Mouse (Mus musculus): Measurements from ENCODE around the gene Adamts2.

Gene Adamts2

GRCm38 (mm10) chr11:50671376-50671775 lies 69.5 kb downstream of the Adamts2 start:
- no peak for DNase-seq (ENCODE audit: low read depth, low spot score)

- DNase-seq (ENCODE audit: low read depth, low spot score), result no peak
These were observed 70.0 kb downstream of the Adamts2 start for GRCm38 (mm10) chr11:50671820-50672310.

GRCm38 (mm10) chr11:50672866-50673265 lies 71.0 kb downstream of the Adamts2 start:
- no peak for DNase-seq (ENCODE audit: low read depth, low spot score)

GRCm38 (mm10) chr11:50673525-50674250 lies 71.8 kb downstream of the Adamts2 start:
- no peak for DNase-seq (ENCODE audit: low read depth, low spot score)

- DNase-seq (ENCODE audit: low read depth, low spot score), result no peak
These were observed 72.5 kb downstream of the Adamts2 start for GRCm38 (mm10) chr11:50674390-50674789.

- no peak for DNase-seq (ENCODE audit: low read depth, low spot score)
These were observed 76.8 kb downstream of the Adamts2 start for GRCm38 (mm10) chr11:50678650-50679049.

GRCm38 (mm10) chr11:50681940-50682339 lies 80.1 kb downstream of the Adamts2 start:
- DNase-seq (ENCODE audit: low read depth, low spot score), result no peak

- DNase-seq (ENCODE audit: low read depth, low spot score), result no peak
These were observed 81.9 kb downstream of the Adamts2 start for GRCm38 (mm10) chr11:50683821-50684220.

- DNase-seq (ENCODE audit: low read depth, low spot score), result no peak
These were observed 86.7 kb downstream of the Adamts2 start for GRCm38 (mm10) chr11:50688584-50688983.

GRCm38 (mm10) chr11:50689672-50690071 lies 87.8 kb downstream of the Adamts2 start:
- DNase-seq (ENCODE audit: low read depth, low spot score), result no peak

GRCm38 (mm10) chr11:50699971-50700370 lies 98.1 kb downstream of the Adamts2 start:
- DNase-seq (ENCODE audit: low read depth, low spot score), result no peak

GRCm38 (mm10) chr11:50700496-50700895 lies 98.6 kb downstream of the Adamts2 start:
- DNase-seq (ENCODE audit: low read depth, low spot score), result no peak

- DNase-seq (ENCODE audit: low read depth, low spot score), result no peak
These were observed 101.5 kb downstream of the Adamts2 start for GRCm38 (mm10) chr11:50703397-50703796.

- DNase-seq (ENCODE audit: low read depth, low spot score), result no peak
These were observed 102.6 kb downstream of the Adamts2 start for GRCm38 (mm10) chr11:50704511-50704910.

- no peak for DNase-seq (ENCODE audit: low read depth, low spot score)
These were observed 105.4 kb downstream of the Adamts2 start for GRCm38 (mm10) chr11:50707259-50707658.

GRCm38 (mm10) chr11:50713610-50714202 lies 111.8 kb downstream of the Adamts2 start:
- no peak for DNase-seq (ENCODE audit: low read depth, low spot score)

GRCm38 (mm10) chr11:50715091-50715490 lies 113.2 kb downstream of the Adamts2 start:
- DNase-seq (ENCODE audit: low read depth, low spot score), result no peak

- DNase-seq (ENCODE audit: low read depth, low spot score), result no peak
These were observed 115.6 kb downstream of the Adamts2 start for GRCm38 (mm10) chr11:50717381-50717897.

GRCm38 (mm10) chr11:50718862-50719261 lies 117.0 kb downstream of the Adamts2 start:
- no peak for DNase-seq (ENCODE audit: low read depth, low spot score)

- no peak for DNase-seq (ENCODE audit: low read depth, low spot score)
These were observed 118.5 kb downstream of the Adamts2 start for GRCm38 (mm10) chr11:50720421-50720820.

- DNase-seq (ENCODE audit: low read depth, low spot score), result no peak
These were observed 119.1 kb downstream of the Adamts2 start for GRCm38 (mm10) chr11:50720856-50721550.

- no peak for DNase-seq (ENCODE audit: low read depth, low spot score)
These were observed 123.7 kb downstream of the Adamts2 start for GRCm38 (mm10) chr11:50725595-50725994.

Data from retina, adult 2 months (tissue).